Mouse (Mus musculus) left cerebral cortex, postnatal 36 days (tissue): Measurements from ENCODE around the gene Plekha7. TPM values are rescaled to one million over a fixed set of nuclear protein-coding genes. Genes with fewer than 3 reads are reported as not detected.
A peak's percentile ranks its signal among the peaks of the same experiment; 100 is the strongest.

Experiments used
- DNase-seq, 2 experiments: peaks; one replicate each; pipeline ENCODE4 v3.0.0; 2021 to 2022; ENCODE audit warnings: low spot score in 2 of 2, mixed read lengths in 1 of 2
- intact Hi-C: fragments of 180-260 bp; cut with DNase I; formaldehyde crosslinking; loops from one replicate; pipeline ENCODE4 v1.15.1; 2025
- total RNA-seq, 2 experiments: library from RNA; stranded (reverse); gene quantifications; 2 replicates each; pipeline ENCODE4 v1.2.3; 2021

Gene Plekha7
- total RNA-seq, 2 experiments from 2014 or later = 22.0 to 24.8 TPM

DNA sequence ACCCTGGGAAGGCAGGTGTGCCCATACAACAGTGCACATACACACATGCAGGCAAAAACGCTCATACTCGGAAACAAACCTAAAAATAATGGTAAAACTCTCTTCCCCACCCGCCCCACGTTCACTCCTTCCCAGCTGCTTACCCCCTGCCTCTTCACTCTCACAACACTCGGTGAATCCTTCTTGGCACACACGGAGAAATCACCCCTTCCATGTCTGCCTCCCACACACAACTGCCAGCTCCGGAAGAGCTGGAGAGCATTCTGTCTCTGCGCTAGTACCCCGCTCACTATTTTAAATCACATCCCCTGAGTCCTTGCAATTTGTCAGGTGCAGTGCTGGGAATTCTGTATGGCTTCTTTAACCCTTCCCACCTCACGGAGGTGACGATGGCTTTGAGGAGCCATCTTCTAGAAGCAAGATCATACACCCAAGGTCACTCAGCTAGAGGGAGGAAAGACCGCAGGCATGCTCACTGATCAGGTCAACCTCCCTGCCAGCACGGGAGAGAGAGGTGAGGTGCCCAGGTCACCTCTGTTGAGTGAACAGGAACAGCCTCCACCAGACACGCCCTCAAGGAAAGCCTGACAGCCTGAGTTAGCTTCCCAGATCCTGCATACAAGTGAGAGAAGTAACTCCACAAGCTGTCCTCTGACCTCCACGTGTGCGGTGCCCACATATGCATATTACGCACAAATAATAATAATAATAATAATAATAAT lies 49.6 kb downstream of the Plekha7 start:
- DNase-seq = peak; percentile 68 to 81
- intact Hi-C loops = no loop called here

DNA sequence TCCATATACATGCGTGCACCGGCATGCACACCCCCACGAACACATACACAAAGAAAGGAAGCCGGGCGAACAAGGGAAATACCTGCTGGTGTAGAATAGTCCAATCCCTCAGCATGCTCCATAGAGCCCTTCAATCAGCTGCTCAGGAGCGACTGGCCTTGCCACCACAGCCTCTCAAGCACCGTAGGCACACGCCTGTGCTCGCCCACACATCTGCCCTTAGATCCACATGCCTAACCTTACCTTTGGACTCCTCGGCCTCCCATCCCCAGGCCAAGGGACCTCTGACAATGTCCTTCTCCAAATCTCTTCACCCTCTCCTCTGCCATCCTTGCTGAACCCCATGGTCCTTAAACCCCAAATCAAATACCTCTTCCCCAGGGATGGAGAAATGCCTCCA lies 50.2 kb downstream of the Plekha7 start:
- intact Hi-C loops = no loop called here
- DNase-seq = no peak

DNA sequence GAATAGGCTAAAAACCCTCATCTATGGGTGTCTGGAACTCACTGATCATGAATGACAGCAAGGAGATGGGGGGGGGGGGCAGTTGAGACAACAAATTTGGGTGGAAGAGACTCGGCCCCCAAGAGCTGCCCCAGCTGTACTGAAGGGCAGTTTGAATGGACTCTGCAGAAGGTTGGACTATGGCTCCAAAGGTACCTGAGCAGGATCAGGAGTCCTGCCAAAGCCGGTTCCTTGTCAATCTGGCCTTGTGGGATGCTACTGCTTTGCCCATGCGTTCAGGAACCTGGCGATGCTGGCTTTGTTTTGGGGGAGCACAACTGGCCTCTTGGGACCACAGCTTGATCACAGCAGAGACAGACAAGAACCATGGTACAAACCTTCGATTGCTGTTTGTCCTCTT lies 52.5 kb downstream of the Plekha7 start:
- no peak for DNase-seq
- intact Hi-C loops = no loop called here

DNA sequence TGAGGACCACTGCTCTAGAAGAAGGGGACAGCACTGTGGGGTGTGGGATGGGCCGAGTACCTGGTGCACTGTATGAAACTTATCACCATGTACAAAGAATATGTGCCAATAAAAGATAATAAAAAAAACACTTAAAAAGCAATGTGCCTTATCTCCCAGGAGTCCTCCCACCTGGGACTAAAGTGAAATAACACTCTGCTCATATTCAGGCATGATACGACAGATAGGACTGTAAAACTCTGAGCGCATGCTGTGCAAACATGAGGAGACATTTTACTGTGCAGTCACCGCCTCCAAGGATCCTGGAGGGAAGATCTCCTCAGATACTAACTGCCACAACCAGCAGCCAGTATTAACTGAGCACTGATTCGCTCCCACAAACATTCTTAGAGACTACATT lies 53.5 kb downstream of the Plekha7 start:
- DNase-seq = no peak
- intact Hi-C loops = no loop called here

DNA sequence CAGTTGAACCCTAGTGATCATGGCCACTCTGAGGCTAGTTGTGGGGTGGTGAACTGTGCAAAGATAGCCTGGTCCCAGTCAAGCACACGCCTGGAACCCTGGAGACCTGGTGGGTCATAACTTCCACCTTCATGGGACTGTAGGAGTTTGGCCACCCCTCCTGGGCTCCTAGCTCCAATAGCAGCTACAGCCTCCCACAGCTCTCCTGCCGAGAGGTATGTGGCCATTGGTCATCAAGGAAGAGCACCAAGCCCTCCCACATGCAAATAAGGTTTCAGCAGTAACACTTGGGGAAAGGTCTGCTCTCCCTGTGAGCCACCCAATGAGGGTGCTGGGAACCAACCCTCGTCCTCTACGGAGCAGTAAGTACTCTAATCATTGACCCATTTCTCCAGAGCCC lies 55.7 kb downstream of the Plekha7 start:
- intact Hi-C loops = no loop called here
- no peak for DNase-seq

DNA sequence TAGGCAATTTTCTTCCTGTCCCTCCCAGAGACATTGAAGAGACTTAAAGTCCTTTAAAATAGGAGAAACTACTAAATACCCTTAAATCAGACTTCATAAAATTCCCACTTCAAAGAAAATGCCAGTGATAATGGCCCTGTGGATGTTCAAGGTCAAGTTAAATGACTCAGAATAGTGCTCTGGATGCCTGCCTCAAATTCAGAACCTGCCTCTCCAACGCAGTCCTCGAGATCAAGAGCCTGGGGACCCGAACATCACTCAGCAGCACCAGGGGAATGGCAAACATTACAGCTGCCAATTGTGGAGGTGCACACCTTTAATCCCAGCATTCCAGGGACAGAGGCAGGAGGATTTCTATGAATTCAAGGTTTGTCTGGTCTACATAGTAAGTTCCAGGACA lies 56.7 kb downstream of the Plekha7 start:
- intact Hi-C loops = no loop called here
- DNase-seq = no peak

DNA sequence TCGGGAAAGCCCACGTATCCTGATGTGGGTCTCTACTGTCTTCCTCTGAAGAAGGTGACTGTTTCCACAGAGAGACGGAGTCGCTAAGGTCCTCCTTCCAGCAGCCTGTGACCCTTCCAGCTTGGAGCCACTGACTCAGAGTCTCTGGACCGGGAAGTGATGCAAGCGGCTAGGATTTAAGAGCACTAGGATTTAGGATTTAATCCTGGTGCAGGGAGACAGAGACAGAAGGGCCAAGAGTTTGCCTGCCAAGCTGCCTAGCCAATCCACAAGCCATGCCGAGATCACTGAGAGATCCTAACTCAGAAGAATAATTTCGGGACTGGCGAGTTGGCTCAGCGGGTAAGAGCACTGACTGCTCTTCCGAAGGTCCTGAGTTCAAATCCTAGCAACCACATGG lies 59.6 kb downstream of the Plekha7 start:
- intact Hi-C loops = no loop called here
- no peak for DNase-seq

DNA sequence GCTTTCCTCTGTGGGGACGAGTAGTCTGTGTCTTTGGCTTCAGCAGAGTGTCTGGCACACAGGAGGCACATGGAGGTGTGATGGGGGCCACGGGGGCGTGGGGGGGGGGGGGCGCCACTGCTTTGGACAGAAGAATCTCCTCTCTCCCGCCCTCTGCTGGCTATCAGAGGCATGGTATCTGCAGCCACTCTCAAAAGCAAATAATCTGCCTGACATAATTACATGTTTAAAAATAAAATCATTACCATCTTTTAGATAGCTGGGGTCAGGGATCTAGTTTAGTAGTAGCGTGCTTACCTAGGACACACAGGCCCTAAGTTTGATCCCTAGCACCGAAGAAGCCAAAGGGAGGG lies 60.8 kb downstream of the Plekha7 start:
- intact Hi-C loops = loop anchor here (2.0 kb wide), 1 partner anchor 87 kb away; no protein-coding TSS in a partner anchor
- DNase-seq = no peak

DNA sequence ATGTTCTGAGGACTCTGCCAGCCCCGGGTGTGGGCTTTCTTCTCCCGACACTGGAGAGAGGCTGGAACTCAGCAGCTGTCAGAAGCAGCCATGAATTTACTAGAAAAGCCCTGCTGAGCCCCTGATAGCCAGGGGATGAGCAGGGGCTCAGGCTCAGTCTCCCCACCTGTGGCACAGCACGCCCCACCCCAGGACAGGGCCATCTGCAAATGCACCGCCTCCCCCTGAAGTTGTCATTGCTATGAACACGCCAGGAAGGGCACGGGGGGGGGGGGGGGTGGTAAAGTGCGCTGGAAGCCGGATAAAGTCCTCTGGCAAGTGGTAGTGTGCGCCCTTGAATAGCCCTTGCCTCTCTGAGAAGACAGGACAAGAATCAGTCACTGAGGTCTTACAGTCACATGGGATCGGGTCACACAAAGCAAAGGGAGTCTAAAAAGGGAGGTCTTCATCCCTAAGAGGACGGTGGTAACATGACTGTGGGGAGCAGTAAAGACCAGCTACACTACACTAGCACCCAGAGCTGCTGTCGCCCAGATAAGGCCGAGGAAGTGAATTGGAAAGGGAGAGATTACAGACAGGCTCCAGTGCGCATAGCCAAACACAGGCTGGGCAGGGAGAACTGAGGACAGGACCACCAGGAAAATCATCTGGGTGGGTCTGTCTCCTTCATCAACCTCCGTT lies 61.3 kb downstream of the Plekha7 start:
- intact Hi-C loops = loop anchor here (1.0 to 2.0 kb wide), 2 partner anchors 76 to 86 kb away; no protein-coding TSS in a partner anchor
- DNase-seq = no peak

DNA sequence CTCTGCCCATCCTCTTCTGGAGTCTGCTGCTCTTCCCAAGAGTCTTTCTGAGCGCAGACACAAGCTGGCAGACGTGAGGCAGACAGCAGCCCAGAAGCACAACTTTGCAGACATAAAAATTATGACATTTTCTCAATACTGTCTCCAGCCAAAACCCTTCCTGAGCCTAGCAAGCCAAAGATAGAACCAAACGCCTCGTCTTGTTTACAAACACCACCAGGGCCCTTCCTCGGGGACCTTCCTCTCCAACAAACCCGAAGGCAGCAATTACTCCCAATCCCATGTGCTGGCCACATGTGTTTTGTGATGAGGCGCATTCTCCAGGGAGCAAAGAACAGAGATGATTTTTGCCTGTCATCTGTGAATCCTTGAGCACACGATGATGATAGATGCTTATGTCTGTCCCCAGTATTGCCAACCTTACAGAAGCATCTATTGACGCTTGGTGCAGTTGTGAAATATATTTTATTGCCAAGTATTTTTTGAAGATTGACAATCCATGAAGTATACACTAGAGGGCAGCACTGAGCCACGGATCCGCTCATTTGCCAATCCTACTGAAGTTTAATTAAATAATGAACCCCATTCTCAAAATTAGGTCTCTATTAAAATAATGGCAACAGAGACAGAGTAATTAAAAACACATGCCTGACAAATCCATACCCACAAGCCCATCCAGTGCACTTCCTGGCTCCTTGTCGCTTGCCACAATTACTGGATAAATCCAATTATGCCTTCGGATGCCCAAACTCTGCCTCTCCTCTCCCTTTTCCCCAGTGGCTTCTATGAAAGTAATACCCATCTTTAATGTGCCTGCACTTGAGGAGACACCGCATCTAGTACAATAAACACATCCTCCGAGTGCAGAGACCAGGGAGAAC lies 62.1 kb downstream of the Plekha7 start:
- intact Hi-C loops = loop anchor here (1.0 to 2.0 kb wide), 2 partner anchors 77 to 85 kb away; no protein-coding TSS in a partner anchor

DNA sequence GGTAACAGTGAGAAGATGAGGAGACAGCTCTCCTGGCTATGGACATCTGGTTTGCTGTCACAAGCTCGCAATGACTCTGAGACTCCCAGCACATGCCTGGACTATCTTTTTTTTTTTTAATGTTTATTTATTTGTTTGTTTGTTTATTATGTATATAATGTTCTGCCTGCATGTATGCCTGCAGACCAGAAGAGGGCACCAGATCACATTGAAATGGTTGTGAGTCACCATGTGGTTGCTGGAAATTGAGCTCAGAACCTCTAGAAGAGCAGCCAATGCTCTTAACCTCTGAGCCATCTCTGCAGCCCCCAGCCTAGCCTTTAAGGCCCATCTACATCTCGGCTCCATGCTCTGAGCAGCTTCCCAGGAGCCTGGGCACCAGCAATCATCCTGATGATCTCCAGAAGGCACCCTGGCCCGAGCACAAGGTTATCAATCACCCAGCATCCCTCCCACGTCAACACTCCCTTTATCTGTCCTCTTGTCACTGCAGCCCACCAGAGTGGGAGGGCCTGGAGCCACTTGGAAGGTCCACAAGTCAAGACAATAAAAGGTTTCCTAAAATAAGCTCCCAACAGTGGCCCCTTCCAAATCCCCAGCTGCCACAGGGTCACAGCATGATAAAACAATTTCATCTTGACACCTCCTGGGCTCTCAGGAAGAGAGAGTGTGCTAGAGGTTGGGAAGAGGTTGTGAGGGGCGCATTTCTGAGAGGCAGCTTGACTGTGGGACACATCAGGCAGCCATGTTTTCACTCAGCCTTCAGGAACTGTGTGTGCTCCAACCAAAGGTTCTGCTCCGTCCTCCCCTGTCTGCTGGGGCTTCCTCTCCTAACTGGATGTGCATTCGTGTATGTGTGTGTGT lies 63.6 kb downstream of the Plekha7 start:
- intact Hi-C loops = no loop called here
- no peak for DNase-seq

More for the DNA sequence above, 62.1 kb downstream of the Plekha7 start:
- DNase-seq = no peak

DNA sequence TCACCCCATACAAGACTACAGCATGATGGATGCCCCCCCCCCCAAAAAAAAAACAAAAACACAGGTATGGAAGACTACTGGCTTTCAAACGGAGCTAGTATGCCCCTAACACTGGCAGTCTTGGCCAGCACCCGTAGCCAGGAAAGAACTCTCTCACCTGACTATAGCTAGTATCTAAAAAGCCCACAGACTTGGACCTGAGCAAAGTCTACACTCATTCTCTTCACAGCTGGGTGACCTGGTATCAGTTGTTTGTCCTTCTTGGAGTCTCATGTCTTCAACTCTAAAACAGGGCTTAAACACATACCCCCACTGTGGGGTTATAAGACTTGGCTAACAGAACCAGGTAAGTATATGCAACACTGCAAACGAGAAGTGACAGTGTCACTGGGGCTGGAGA lies 65.4 kb downstream of the Plekha7 start:
- DNase-seq = no peak
- intact Hi-C loops = no loop called here

DNA sequence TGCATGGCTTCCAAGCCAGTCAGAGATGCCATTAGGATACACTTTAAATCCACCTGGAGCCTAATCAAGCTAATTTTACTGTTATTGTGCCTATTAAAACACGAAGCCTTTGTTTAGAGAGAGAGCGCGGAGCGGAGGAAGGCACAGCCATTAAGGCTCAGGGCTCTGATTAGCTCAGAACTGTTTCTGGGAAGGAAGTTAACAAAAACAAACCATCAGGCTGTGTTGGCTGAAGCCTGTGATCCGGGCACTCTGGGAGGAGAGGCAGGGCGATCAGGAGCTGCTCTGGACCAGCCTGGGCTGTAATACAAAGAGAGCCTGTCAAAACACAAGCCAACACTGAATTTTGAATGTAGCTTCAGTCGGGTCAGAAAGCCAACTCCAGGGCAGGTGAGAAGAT lies 66.6 kb downstream of the Plekha7 start:
- intact Hi-C loops = no loop called here
- no peak for DNase-seq

DNA sequence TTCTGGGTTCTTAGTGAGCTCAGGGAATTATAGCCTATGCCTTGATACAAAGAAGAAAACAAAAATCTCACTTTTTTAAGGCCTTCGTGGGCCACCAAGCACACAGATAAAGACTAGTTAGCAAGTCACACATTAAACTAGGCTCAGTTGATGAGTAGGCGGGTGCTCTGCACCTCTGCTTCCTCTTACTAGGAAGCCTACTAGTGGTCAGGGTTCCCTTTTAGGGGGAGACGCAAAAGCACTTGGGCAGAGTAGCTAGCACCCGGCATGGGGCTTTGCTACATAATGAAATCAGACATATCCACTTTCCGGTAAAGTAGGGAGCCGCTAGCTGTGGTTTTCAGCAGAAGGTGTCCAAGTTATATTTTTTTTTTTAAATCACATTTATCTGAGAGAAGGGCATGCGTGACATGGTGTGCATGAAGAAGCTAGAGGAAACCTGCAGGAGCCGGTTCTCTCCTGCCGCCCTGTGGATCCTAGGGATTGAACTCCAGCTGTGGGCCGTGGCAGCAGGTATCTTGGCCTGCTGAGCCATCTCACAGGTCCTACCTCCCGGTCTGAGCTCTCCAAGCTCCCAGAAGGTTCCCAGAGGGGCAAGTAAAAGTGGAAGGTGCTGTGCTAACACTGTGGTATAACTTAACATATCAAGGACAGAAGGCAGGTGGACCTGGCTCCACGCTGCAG lies 67.2 kb downstream of the Plekha7 start:
- intact Hi-C loops = no loop called here
- no peak for DNase-seq

DNA sequence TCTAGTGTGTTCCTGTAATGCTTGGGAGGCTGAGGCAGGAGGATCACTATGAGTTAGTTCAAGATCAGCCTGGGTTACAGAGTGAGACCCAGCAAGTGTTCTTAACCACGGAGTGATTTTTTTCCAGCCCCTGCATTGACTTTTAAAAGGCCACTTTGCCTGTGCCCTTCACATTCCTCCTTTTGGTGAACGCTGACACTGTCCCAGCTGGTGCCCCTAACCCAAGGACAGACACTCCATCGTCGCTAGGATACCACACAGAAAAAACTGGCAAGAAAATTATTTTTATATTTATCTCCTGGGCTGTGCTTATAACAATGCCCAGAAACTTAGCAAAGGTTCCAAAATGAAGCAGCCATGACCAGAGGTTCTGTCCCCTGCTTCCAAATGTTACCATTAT lies 67.8 kb downstream of the Plekha7 start:
- no peak for DNase-seq
- intact Hi-C loops = no loop called here

DNA sequence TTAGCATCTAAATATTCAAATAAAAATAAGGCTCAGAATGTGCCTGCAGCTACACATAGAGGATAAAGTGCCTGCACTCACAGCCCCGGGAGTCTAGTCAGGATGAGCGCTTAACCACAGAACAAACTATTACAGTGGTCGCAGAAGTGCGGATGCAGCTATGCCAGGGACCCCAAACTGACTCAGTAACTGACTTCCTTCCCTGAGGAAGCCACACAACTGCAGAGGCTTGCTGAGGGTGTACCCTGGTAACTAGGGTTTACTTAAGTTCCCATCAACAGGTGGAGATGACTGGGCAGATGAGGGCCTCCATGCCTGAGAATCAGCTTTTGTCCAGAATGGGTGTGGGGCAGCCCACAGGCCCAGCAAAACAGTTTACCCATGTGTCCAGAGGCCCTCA lies 69.9 kb downstream of the Plekha7 start:
- intact Hi-C loops = loop anchor here (5.0 kb wide), 1 partner anchor 56 kb away; no protein-coding TSS in a partner anchor
- no peak for DNase-seq

DNA sequence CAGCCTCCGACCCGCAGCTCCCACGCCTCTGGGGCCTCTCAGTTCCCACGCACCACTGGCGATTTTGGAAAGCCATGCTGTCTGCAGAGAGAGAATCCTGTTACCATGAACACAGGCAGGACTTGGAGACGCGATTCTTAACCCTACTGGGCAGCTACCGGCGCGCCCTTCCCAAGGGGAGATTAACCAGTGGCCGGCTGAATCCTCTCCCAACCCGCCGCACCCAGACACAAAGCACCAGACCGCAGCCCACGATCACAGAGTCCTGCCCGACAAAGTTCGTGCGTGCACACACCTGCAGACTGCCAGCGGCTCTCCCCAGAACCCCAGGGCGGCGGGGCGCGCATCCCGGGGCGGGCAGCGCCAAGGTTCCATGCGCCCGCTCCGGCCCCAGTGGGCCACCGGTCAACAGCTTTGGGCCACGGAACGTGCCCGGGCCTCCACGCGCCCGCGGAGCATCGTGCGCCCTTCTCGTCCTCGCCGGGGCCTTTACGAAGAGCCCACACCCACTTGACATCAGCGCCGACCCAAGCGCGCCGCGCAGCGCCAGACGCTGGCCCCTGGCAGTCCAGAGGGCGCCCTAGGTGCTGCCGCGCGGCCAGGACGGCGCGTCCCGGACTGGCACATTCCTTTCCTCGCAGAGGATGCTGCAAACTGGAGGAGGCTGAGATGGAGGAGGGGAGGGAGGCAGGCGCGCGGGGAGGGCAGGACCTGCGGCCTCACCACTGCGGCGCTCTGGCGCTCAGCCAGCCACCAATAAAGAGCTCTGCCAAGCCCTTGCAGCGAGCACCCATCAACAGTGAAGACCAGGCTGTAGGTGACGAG lies 70.8 kb downstream of the Plekha7 start:
- intact Hi-C loops = loop anchor here (5.0 kb wide), 1 partner anchor 55 kb away; no protein-coding TSS in a partner anchor

DNA sequence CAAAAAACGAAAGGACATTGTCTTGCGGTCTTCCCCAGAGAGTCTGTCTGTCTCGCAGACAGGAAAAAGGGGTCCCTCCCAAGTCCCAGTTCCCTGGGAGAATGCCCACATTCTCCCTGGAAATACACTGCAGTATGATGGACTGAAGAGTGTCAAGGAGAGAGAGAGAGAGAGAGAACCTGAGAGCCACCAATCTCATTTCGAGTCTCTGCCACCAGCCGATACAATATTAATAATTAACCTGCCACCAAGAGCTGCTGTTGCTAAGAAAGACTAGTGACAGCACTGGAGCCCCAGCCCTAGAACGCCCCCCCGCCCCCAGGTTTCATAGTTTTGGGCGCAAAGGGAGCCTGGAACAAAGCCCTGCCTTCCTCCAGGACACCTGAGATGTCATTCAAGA lies 71.6 kb downstream of the Plekha7 start:
- intact Hi-C loops = loop anchor here (5.0 kb wide), 1 partner anchor 54 kb away; no protein-coding TSS in a partner anchor
- no peak for DNase-seq

More for the DNA sequence above, 70.8 kb downstream of the Plekha7 start:
- DNase-seq = peak; percentile 37 to 55
